Mouse (Mus musculus): Measurements from ENCODE around the gene Tfap2a.

Gene Tfap2a

GRCm38 (mm10) chr13:40713241-40713640, 24.9 kb downstream of the Tfap2a start:
- DNase-seq (ENCODE audit: extremely low read depth, low read depth), result no peak

- DNase-seq (ENCODE audit: extremely low read depth, low read depth), result no peak
These were observed 25.7 kb downstream of the Tfap2a start for GRCm38 (mm10) chr13:40712526-40712832.

GRCm38 (mm10) chr13:40711661-40712525, 26.3 kb downstream of the Tfap2a start:
- no peak for DNase-seq (ENCODE audit: extremely low read depth, low read depth)

- DNase-seq (ENCODE audit: extremely low read depth, low read depth), result no peak
These were observed 28.2 kb downstream of the Tfap2a start for GRCm38 (mm10) chr13:40710062-40710342.

GRCm38 (mm10) chr13:40709321-40710061, 28.7 kb downstream of the Tfap2a start:
- no peak for DNase-seq (ENCODE audit: extremely low read depth, low read depth)

- DNase-seq (ENCODE audit: extremely low read depth, low read depth), result no peak
These were observed 29.3 kb downstream of the Tfap2a start for GRCm38 (mm10) chr13:40708913-40709312.

- no peak for DNase-seq (ENCODE audit: extremely low read depth, low read depth)
These were observed 29.9 kb downstream of the Tfap2a start for GRCm38 (mm10) chr13:40708271-40708670.

GRCm38 (mm10) chr13:40707646-40708045, 30.5 kb downstream of the Tfap2a start:
- DNase-seq (ENCODE audit: extremely low read depth, low read depth), result no peak

GRCm38 (mm10) chr13:40706612-40707011, 31.6 kb downstream of the Tfap2a start:
- no peak for DNase-seq (ENCODE audit: extremely low read depth, low read depth)

GRCm38 (mm10) chr13:40705821-40706425, 32.3 kb downstream of the Tfap2a start:
- DNase-seq (ENCODE audit: extremely low read depth, low read depth), result no peak

- no peak for DNase-seq (ENCODE audit: extremely low read depth, low read depth)
These were observed 33.2 kb downstream of the Tfap2a start for GRCm38 (mm10) chr13:40704864-40705455.

- DNase-seq (ENCODE audit: extremely low read depth, low read depth), result no peak
These were observed 34.1 kb downstream of the Tfap2a start for GRCm38 (mm10) chr13:40703982-40704501.

GRCm38 (mm10) chr13:40703123-40703797, 34.9 kb downstream of the Tfap2a start:
- DNase-seq (ENCODE audit: extremely low read depth, low read depth), result no peak

GRCm38 (mm10) chr13:40702361-40703122, 35.6 kb downstream of the Tfap2a start:
- no peak for DNase-seq (ENCODE audit: extremely low read depth, low read depth)

- DNase-seq (ENCODE audit: extremely low read depth, low read depth), result no peak
These were observed 36.5 kb downstream of the Tfap2a start for GRCm38 (mm10) chr13:40701691-40702090.

GRCm38 (mm10) chr13:40685790-40686189, 52.4 kb downstream of the Tfap2a start:
- no peak for DNase-seq (ENCODE audit: extremely low read depth, low read depth)

- DNase-seq (ENCODE audit: extremely low read depth, low read depth), result no peak
These were observed 61.4 kb downstream of the Tfap2a start for GRCm38 (mm10) chr13:40676730-40677129.
